16 mouse cellular contexts compared by ENCODE assay signal in the genomic region with DNA sequence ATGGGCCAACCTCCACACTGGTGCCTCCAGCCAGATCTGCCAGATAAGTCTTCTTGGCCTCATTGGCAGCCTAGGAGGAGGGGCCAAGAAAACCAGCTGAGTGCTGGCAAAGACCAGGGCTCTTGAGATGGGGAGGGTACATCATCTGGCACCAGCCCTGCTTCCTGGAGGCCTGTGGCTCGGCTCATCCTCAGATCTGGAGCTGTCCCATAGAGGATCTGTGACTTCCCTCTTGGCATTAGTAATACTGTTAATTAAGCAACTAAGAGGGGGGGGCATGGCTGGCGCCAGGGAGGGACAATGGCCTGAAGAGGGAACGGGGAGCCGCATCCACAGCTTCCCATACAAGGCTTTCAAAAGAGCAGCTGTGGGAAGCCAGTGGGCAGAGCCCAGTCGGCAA. TPM values are rescaled to one million over a fixed set of nuclear protein-coding genes. Genes with fewer than 3 reads are reported as not detected.
A peak's percentile ranks its signal among the peaks of the same experiment; 100 is the strongest.
DNase-seq lines count a peak whose midpoint lies in the region; ATAC-seq lines count a peak whose summit lies in the region.
"Had no signal": no experiment of that assay in that cellular context is flagged by ENCODE, and none has a peak within 500 bp of the region (broad histone marks: within the 10 kb centered on the region; RNA-seq: fewer than 3 reads in every experiment).

No protein-coding gene starts in this region.

- peaks cover 7% of the 10 kb centered on the region; the same call in 1 of the 2 replicates for H3K4me1 ChIP-seq in forebrain, embryonic 14.5 days (ENCODE audit: control insufficient read depth, insufficient read depth, low read length)
- peaks cover 5% of the 10 kb centered on the region; the same call in 1 of the 2 replicates for H3K4me1 ChIP-seq in hindbrain, embryonic 15.5 days (replicated peaks)
- H3K4me1 ChIP-seq: embryonic facial prominence, embryonic 12.5 days; limb, embryonic 15.5 days had no signal

- peak; percentile 92 for DNase-seq in left cerebral cortex, postnatal 4 days
- DNase-seq in left cerebral cortex, adult 18-20 months (ENCODE audit: low spot score in 2 of 2): no peak
- peak; percentile 6 for DNase-seq in brain, adult 2 months (ENCODE audit: low read depth, low spot score)
- peak; percentile 63 for DNase-seq in forebrain, embryonic 14.5 days (ENCODE audit: low spot score)
- DNase-seq in thymus, postnatal 14 days: no peak
- DNase-seq in gastrocnemius, adult 8-10 months (ENCODE audit: low spot score in 2 of 2): no peak
- DNase-seq: kidney, adult 8-10 months; kidney, postnatal 4 days; lung, postnatal 10 days had no signal

- no peaks in the 10 kb centered on the region for H3K27me3 ChIP-seq in forebrain, embryonic 14.5 days (replicated peaks; ENCODE audit: control insufficient read depth, insufficient read depth, low read length)
- H3K27me3 ChIP-seq in hindbrain, embryonic 15.5 days: no peaks in the 10 kb centered on the region
- H3K27me3 ChIP-seq: embryonic facial prominence, embryonic 12.5 days; limb, embryonic 15.5 days had no signal

- WGBS in forebrain, embryonic 14.5 days: 26% methylated on average over 5 of the region's 5 CpGs
- WGBS in hindbrain, embryonic 15.5 days: 30% methylated on average over 5 of the region's 5 CpGs

- no peak overlapping the region for H3K4me2 ChIP-seq in forebrain, embryonic 14.5 days (ENCODE audit: low read length)
- no peak overlapping the region for H3K4me2 ChIP-seq in hindbrain, embryonic 15.5 days
- H3K4me2 ChIP-seq: embryonic facial prominence, embryonic 12.5 days; limb, embryonic 15.5 days had no signal

- intact Hi-C loops in left cerebral cortex, postnatal 4 days (cut with DNase I): no loop called here

- peak; percentile 66 for ATAC-seq in forebrain, embryonic 14.5 days
- peak; percentile 78; the same call in 1 of the 2 replicates for ATAC-seq in hindbrain, embryonic 15.5 days (ENCODE audit: low FRiP score, low read depth)
- ATAC-seq: CD4-positive, CD25-positive, alpha-beta regulatory T cell, adult 4 months; inflammation-experienced regulatory T-cells, adult 6 months had no signal

- H3K27ac ChIP-seq in forebrain, embryonic 14.5 days (ENCODE audit: low read depth, low read length): peak overlapping the region; percentile 40
- H3K27ac ChIP-seq in hindbrain, embryonic 15.5 days (replicated peaks): no peak overlapping the region
- H3K27ac ChIP-seq: embryonic facial prominence, embryonic 12.5 days; limb, embryonic 15.5 days; stomach, postnatal 0 days had no signal

- no peaks in the 10 kb centered on the region for H3K9me3 ChIP-seq in forebrain, embryonic 14.5 days (replicated peaks; ENCODE audit: control insufficient read depth, low read length)
- no peaks in the 10 kb centered on the region for H3K9me3 ChIP-seq in hindbrain, embryonic 15.5 days
- H3K9me3 ChIP-seq: embryonic facial prominence, embryonic 12.5 days; limb, embryonic 15.5 days had no signal

- H3K4me3 ChIP-seq in forebrain, embryonic 14.5 days (ENCODE audit: low read depth, low read length): no peak overlapping the region
- H3K4me3 ChIP-seq in hindbrain, embryonic 15.5 days: no peak overlapping the region
- H3K4me3 ChIP-seq: embryonic facial prominence, embryonic 12.5 days; limb, embryonic 15.5 days had no signal

- H3K9ac ChIP-seq in forebrain, embryonic 14.5 days (ENCODE audit: low read length): 0 out of 2 replicates have a peak overlapping the region, but pooled peaks have one; percentile 1
- H3K9ac ChIP-seq in hindbrain, embryonic 15.5 days: no peak overlapping the region
- H3K9ac ChIP-seq: embryonic facial prominence, embryonic 12.5 days; limb, embryonic 15.5 days had no signal

- no peaks in the 10 kb centered on the region for H3K36me3 ChIP-seq in forebrain, embryonic 14.5 days (ENCODE audit: control insufficient read depth, insufficient read depth, low read length)
- H3K36me3 ChIP-seq in hindbrain, embryonic 15.5 days: no peaks in the 10 kb centered on the region
- H3K36me3 ChIP-seq: embryonic facial prominence, embryonic 12.5 days; G1E; limb, embryonic 15.5 days had no signal

RNA-seq across cellular contexts. Expression of gene Mn1, which starts 58.6 kb away (rescaled TPM):
- total RNA-seq in left cerebral cortex, postnatal 4 days (2021): 100 to 1,000 TPM; 129 to 135 TPM
- 10 to 100 TPM; 65.8 to 70.9 TPM for total RNA-seq in left cerebral cortex, adult 18-20 months (2021)
- 57.2 and 71.2 TPM in 2 replicates for polyA plus RNA-seq in forebrain, embryonic 14.5 days (2014; fragmentation: Nextera tagmentation; extraction: Ambion mirVana)
- 38.7 and 40.3 TPM in 2 replicates for polyA plus RNA-seq in hindbrain, embryonic 15.5 days (2015; fragmentation: Nextera tagmentation; extraction: Ambion mirVana)
- total RNA-seq in gastrocnemius, adult 8-10 months (2022): 10 to 100 TPM; 28.0 to 63.4 (median 39.8) TPM
- polyA plus RNA-seq: CD4-positive, CD25-positive, alpha-beta regulatory T cell, adult 4 months; G1E; inflammation-experienced regulatory T-cells, adult 6 months had no signal

Comparison
In these comparisons a context has a peak if more than half of its experiments do, and no peak if none do; other contexts are left out.
1. DNase-seq: peak in left cerebral cortex, postnatal 4 days (single experiment), brain, adult 2 months (single experiment) and forebrain, embryonic 14.5 days (single experiment); none in left cerebral cortex, adult 18-20 months (0 of 2), thymus, postnatal 14 days (single experiment) and gastrocnemius, adult 8-10 months (0 of 2).